Mouse (Mus musculus) intestine, postnatal 0 days (tissue): ENCODE measurements at regions not wholly inside any gene's neighbourhood (a gene's known extent, or its start where the extent isn't known, plus 50 kb on each side); places are given as distances from the start of the nearest gene placed in this dataset.

Source experiments
- ATAC-seq: fragments of 200-750 bp; cut with Nextera tagmentation; 2 replicates; pipeline ENCODE4 v1.8.0; 2017; ENCODE audit warnings: mild to moderate bottlenecking, moderate TSS enrichment, moderate library complexity
- H3K27ac ChIP-seq: fragments of 300-500 bp; sonication (generic); 2 replicates; pipeline ENCODE4 v1.5.1; 2014; ENCODE audit warnings: mild to moderate bottlenecking, low read depth, low read length, moderate library complexity
- H3K27me3 ChIP-seq: fragments of 300-500 bp; sonication (generic); replicated peaks from 2 replicates; pipeline ENCODE4 v1.6.1; 2014; ENCODE audit warnings: low read length, mixed read lengths; ENCODE audit not compliant: control insufficient read depth, insufficient read depth
- H3K36me3 ChIP-seq: fragments of 300-500 bp; sonication (generic); 2 replicates; pipeline ENCODE4 v1.6.1; 2014; ENCODE audit warnings: mild to moderate bottlenecking, moderate library complexity; ENCODE audit not compliant: control insufficient read depth, insufficient read depth
- H3K4me1 ChIP-seq: fragments of 300-500 bp; sonication (generic); replicated peaks from 2 replicates; pipeline ENCODE4 v1.6.1; 2014; ENCODE audit warnings: antibody characterized with exemption, low read length, mixed read lengths; ENCODE audit not compliant: control insufficient read depth, insufficient read depth
- H3K4me2 ChIP-seq: fragments of 300-500 bp; sonication (generic); replicated peaks from 2 replicates; pipeline ENCODE4 v1.6.1; 2014; ENCODE audit warnings: low read depth, mild to moderate bottlenecking, moderate library complexity
- H3K4me3 ChIP-seq: fragments of 300-500 bp; sonication (generic); 2 replicates; pipeline ENCODE4 v1.5.1; 2014; ENCODE audit warnings: low read depth, low read length
- H3K9ac ChIP-seq: fragments of 300-500 bp; sonication (generic); 2 replicates; pipeline ENCODE4 v1.6.1; 2014; ENCODE audit warnings: mild to moderate bottlenecking, low read depth, low read length
- H3K9me3 ChIP-seq: fragments of 300-500 bp; sonication (generic); 2 replicates; pipeline ENCODE4 v1.6.1; 2016; ENCODE audit warnings: mixed run types; ENCODE audit not compliant: control insufficient read depth
- CTCF ChIP-seq: sonication (generic); IDR thresholded peaks from 2 replicates; pipeline ENCODE4 v1.5.1; 2016; ENCODE audit warnings: low read depth, mild to moderate bottlenecking, control low read depth, antibody characterized with exemption, moderate library complexity
- WGBS: fragments of 180-500 bp; shearing (Covaris S2); extraction: QIAGEN DNeasy Blood & Tissue Kit; methylation state at CpG from one replicate; pipeline ENCODE4 v1.1.7; 2014; 5-methylcytosine and 5-hydroxymethylcytosine counted together

DNA sequence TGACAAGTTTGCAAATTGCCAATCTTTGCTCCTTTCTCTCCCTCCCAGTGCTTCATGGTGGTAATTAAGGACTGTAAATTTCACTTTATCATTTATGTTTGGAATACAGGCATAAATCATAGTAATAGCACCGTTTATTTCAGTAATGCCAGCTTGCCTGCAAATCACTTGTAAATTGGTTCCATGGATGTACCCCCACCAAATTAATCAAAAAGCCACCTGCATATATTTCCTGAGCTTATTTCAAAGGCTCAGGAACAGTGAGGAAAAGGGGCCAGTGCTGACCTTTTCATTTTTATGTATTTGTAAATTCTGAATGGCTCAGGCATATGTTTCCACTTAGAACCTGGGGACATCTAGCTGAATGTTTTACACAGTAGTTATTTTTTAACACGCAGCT is 115.0 kb downstream of the D3Ertd751e start:
- no peak for TF ChIP-seq CTCF
- Histone ChIP-seq H3K36me3 (no peaks in the 10 kb centered on the region), H3K4me2 (no peak overlapping the region), H3K27me3 (no peaks in the 10 kb centered on the region), H3K4me3 (no peak overlapping the region), H3K27ac (no peak overlapping the region), H3K4me1 (no peaks in the 10 kb centered on the region), H3K9ac (no peak overlapping the region), H3K9me3 (no peaks in the 10 kb centered on the region)
- ATAC-seq: no peak
- 63% methylated on average over 2 of the region's 2 CpGs for WGBS

DNA sequence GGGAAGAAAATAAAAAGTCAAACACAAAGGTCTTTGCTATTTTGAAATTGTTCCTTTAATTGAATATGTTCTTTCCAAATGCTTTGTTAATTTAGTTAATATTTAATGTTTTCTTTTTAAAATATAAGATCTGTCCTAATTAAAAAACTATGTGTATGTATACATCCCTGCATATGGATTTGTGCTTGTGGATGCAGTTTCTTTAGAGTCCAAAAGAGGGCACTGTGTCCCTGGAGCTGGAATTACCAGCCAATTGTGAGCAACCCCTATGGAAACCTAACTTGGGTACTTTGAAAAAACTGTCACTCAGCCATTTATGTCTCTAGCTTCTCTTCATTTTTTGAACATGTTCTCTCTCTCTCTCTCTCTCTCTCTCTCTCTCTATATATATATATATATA is 120.3 kb downstream of the D3Ertd751e start:
- Histone ChIP-seq H3K9me3 (no peaks in the 10 kb centered on the region), H3K9ac (no peak overlapping the region), H3K4me2 (no peak overlapping the region), H3K4me3 (no peak overlapping the region), H3K27me3 (no peaks in the 10 kb centered on the region), H3K27ac (no peak overlapping the region), H3K4me1 (no peaks in the 10 kb centered on the region), H3K36me3 (no peaks in the 10 kb centered on the region)
- TF ChIP-seq CTCF: peak; percentile 21; the same call in 1 of the 2 replicates
- ATAC-seq: no peak

- no peak overlapping the region for H3K4me2 ChIP-seq
- no peak overlapping the region for H3K4me3 ChIP-seq
- no peaks in the 10 kb centered on the region for H3K27me3 ChIP-seq
- 90% methylated on average over 6 of the region's 6 CpGs for WGBS
- no peak for ATAC-seq
- H3K27ac ChIP-seq: no peak overlapping the region
- no peaks in the 10 kb centered on the region for H3K36me3 ChIP-seq
- TF ChIP-seq CTCF: no peak
- H3K9me3 ChIP-seq: no peaks in the 10 kb centered on the region
- H3K4me1 ChIP-seq: no peaks in the 10 kb centered on the region
- no peak overlapping the region for H3K9ac ChIP-seq
Observed at GRCm38 (mm10) chr3:41908952-41909351, 166.5 kb downstream of the D3Ertd751e start.

- Histone ChIP-seq H3K36me3 (no peaks in the 10 kb centered on the region), H3K4me3 (no peak overlapping the region), H3K4me2 (no peak overlapping the region), H3K9me3 (no peaks in the 10 kb centered on the region), H3K9ac (no peak overlapping the region), H3K27me3 (no peaks in the 10 kb centered on the region), H3K4me1 (no peaks in the 10 kb centered on the region), H3K27ac (no peak overlapping the region)
- ATAC-seq: no peak
- 80% methylated on average over 2 of the region's 2 CpGs for WGBS
- TF ChIP-seq CTCF: no peak
Observed at GRCm38 (mm10) chr3:41913190-41913589, 170.8 kb downstream of the D3Ertd751e start.

DNA sequence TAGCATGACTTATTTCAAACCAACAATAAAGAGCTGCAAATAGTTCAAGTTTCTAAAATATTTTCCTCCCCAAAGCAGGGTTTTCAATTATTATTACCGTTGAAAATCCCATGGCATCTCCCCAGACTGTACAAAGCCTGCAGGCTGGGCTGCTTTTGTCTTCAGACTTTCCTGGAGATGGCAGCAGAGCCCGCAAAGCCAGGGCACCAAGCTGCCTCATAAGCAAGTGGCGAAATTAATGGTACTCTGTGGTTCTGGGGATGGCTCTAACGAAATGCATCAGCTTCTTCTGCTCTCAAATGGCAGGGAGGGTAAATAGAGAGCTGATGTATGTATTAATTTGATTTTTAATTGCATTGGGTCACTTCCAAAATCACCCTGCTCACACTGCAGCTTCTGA is 197.4 kb downstream of the D3Ertd751e start:
- Histone ChIP-seq H3K27me3 (no peaks in the 10 kb centered on the region), H3K4me3 (no peak overlapping the region), H3K4me2 (no peak overlapping the region), H3K36me3 (no peaks in the 10 kb centered on the region), H3K9ac (no peak overlapping the region), H3K4me1 (no peaks in the 10 kb centered on the region), H3K27ac (no peak overlapping the region), H3K9me3 (no peaks in the 10 kb centered on the region)
- TF ChIP-seq CTCF: peak; percentile 40
- WGBS: 47% methylated on average over 4 of the region's 4 CpGs
- no peak for ATAC-seq

DNA sequence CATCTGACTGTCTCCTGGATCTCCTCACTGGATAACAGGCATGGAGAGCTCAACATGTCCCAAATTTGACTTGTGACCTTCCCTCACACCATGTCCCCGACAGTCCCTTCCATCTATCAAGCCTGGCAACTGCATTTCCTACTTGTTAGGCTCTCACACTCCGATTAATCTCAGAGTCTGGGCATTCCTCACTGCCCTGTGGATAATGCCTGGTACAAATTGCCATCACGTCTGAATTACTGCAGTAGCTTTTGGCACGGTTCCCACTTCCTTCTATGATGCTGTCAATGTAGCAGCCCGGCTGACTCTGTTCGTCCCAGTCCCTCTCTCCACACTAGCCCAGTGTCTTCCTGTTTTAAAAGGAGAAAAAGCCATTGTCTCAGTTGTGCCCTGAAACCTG is 200.6 kb downstream of the D3Ertd751e start:
- H3K4me2 ChIP-seq: no peak overlapping the region

DNA sequence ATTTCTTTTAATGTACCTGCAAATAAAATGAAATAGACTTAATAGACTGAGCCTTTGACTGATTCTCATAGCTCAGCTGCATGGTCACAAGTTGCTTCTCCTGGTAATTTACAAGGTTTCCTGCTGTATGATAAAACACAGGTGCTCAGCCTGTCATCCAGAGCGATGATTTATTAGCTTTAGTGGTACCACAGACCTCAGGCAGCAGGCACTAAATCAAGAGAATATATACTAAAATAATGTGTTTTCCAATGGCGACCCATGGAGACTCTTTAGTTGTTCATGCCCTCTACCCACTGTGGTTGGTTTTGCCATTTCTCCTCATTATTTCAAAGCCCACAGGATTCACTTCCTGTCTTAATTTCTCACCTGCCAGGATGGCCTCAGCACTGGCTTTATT is 207.0 kb downstream of the D3Ertd751e start:
- 70% methylated on average over 2 of the region's 2 CpGs for WGBS
- Histone ChIP-seq H3K4me1 (no peaks in the 10 kb centered on the region), H3K27me3 (no peaks in the 10 kb centered on the region), H3K27ac (no peak overlapping the region), H3K4me2 (no peak overlapping the region), H3K9ac (no peak overlapping the region), H3K4me3 (no peak overlapping the region), H3K36me3 (no peaks in the 10 kb centered on the region), H3K9me3 (no peaks in the 10 kb centered on the region)
- no peak for TF ChIP-seq CTCF
- no peak for ATAC-seq

More for the DNA sequence above, 200.6 kb downstream of the D3Ertd751e start:
- Histone ChIP-seq H3K4me3 (no peak overlapping the region), H3K36me3 (no peaks in the 10 kb centered on the region), H3K27me3 (no peaks in the 10 kb centered on the region), H3K9me3 (no peaks in the 10 kb centered on the region), H3K9ac (no peak overlapping the region), H3K4me1 (no peaks in the 10 kb centered on the region), H3K27ac (no peak overlapping the region)
- TF ChIP-seq CTCF: no peak
- whole genome bisulfite sequencing: 50% methylated on average over 6 of the region's 6 CpGs
- ATAC-seq: no peak
